Mouse (Mus musculus) intestine, embryonic 15.5 days (tissue): ENCODE measurements around the gene Lmna. TPM values are rescaled to one million over a fixed set of nuclear protein-coding genes. Genes with fewer than 3 reads are reported as not detected.

Source experiments
- ATAC-seq: fragments of 200-750 bp; cut with Nextera tagmentation; 2 replicates; pipeline ENCODE4 v1.8.0; 2017; ENCODE audit warnings: moderate TSS enrichment, moderate library complexity
- H3K27ac ChIP-seq: fragments of 300-500 bp; sonication (generic); 2 replicates; pipeline ENCODE4 v1.5.1; 2015; ENCODE audit warnings: mild to moderate bottlenecking, inconsistent platforms
- H3K27me3 ChIP-seq: fragments of 300-500 bp; sonication (generic); replicated peaks from 2 replicates; pipeline ENCODE4 v1.6.1; 2015; ENCODE audit warnings: inconsistent platforms
- H3K36me3 ChIP-seq: fragments of 300-500 bp; sonication (generic); 2 replicates; pipeline ENCODE4 v1.6.1; 2015; ENCODE audit warnings: inconsistent platforms
- H3K4me1 ChIP-seq: fragments of 300-500 bp; sonication (generic); replicated peaks from 2 replicates; pipeline ENCODE4 v1.6.1; 2015; ENCODE audit warnings: inconsistent platforms
- H3K4me2 ChIP-seq: fragments of 300-500 bp; sonication (generic); replicated peaks from 2 replicates; pipeline ENCODE4 v1.6.1; 2015; ENCODE audit warnings: mild to moderate bottlenecking, inconsistent platforms
- H3K4me3 ChIP-seq: fragments of 300-500 bp; sonication (generic); replicated peaks from 2 replicates; pipeline ENCODE4 v1.5.1; 2015; ENCODE audit warnings: inconsistent platforms
- H3K9ac ChIP-seq: fragments of 300-500 bp; sonication (generic); 2 replicates; pipeline ENCODE4 v1.6.1; 2015; ENCODE audit warnings: inconsistent platforms
- H3K9me3 ChIP-seq: fragments of 300-500 bp; sonication (generic); 2 replicates; pipeline ENCODE4 v1.6.1; 2016; ENCODE audit warnings: inconsistent platforms
- WGBS: fragments of 180-500 bp; shearing (Covaris S2); methylation state at CpG from one replicate; pipeline ENCODE4 v1.1.7; 2015; 5-methylcytosine and 5-hydroxymethylcytosine counted together
- polyA plus RNA-seq: library from polyadenylated mRNA; unstranded; fragments of >200 nt; fragmentation: Nextera tagmentation; extraction: Ambion mirVana; gene quantifications from 2 replicates; pipeline ENCODE4 v1.2.1, GENCODE M21; 2015

Gene Lmna
- polyA plus RNA-seq, 1 experiment from 2014 or later: 120 TPM

DNA sequence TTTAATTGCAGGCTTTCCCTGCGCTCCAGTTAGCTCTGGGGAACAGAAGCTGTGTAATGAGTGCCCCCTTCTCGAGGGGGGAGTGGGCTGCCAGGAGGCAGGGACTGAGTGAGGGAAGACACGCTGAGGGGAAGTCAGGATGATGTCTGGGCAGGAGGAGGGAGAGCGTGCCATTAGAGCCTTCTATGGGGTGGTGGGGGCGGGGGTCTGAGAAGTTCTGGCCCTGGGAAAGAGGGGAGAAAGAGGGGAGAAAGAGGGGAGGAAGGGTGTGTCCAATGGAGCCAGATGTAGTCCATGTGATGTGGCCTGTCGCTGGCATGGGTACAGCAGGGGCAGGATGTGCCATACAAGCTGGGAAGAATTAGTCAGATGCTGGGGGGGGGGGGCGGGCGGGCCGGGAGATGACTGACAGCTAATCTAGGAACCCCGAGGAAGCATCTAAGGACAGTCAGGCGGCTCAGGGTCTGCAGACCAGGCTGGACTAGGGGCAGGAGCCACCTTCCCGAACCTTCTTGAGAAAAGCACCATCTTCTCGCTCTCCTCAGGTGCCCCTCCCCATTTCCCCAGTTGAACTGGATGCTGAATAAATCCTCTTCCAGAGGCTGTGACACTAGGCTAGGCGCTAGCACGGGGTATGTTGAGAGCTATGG, 3.3 kb upstream of the Lmna start:
- Histone ChIP-seq H3K4me1 (peaks cover 58% of the 10 kb centered on the region), H3K27ac (peak overlapping the region; percentile 51), H3K36me3 (no peaks in the 10 kb centered on the region), H3K4me2 (peak overlapping the region; percentile 31; the same call in 1 of the 2 replicates), H3K27me3 (no peaks in the 10 kb centered on the region), H3K9ac (no peak overlapping the region; the same call in 1 of the 2 replicates), H3K9me3 (no peaks in the 10 kb centered on the region), H3K4me3 (no peak overlapping the region)
- 36% methylated on average over 12 of the region's 15 CpGs for WGBS
- no peak for ATAC-seq

DNA sequence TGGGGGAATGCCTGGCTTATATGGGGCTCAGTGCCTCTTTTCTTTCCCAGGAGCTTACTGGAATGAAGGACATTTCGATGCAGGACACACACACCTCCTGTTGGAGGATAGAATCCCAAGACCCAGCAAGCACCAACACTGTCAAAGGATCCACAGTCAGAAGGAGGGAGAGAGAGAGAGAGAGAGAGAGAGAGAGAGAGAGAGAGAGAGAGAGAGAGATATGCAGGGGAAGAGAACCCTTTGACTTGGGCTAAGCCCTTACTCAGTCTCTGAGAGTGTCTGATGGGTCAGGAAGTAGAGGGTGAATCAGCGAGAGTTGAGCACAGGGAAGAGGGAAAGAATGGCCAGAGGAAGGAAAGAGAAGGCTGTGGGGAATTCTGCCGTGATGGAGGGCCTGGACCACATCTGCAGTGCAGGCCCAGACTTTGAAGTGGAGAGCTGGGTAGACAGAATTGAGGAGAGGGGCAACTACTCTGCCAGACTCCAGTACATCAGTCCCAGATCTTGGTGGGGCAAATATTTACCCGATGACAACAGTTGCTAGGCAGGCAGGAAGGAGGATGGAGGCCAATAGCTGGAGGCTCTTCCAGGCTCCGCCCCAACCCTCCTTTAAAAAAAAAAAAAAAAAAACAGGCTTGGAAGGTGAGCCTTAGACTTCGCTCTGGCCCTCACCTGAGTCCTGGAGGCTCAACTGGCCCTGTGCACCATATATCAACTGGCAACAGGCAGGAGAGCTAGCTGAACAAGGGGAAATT, 2.6 kb upstream of the Lmna start:
- Histone ChIP-seq H3K4me3 (no peak overlapping the region), H3K27me3 (no peaks in the 10 kb centered on the region), H3K9me3 (no peaks in the 10 kb centered on the region), H3K4me2 (peak overlapping the region; percentile 31; the same call in 1 of the 2 replicates), H3K27ac (peak overlapping the region; percentile 51), H3K36me3 (no peaks in the 10 kb centered on the region), H3K9ac (no peak overlapping the region; the same call in 1 of the 2 replicates), H3K4me1 (peaks cover 58% of the 10 kb centered on the region)
- 41% methylated on average over 6 of the region's 6 CpGs for WGBS
- peak; percentile 10; the same call in 1 of the 2 replicates for ATAC-seq

DNA sequence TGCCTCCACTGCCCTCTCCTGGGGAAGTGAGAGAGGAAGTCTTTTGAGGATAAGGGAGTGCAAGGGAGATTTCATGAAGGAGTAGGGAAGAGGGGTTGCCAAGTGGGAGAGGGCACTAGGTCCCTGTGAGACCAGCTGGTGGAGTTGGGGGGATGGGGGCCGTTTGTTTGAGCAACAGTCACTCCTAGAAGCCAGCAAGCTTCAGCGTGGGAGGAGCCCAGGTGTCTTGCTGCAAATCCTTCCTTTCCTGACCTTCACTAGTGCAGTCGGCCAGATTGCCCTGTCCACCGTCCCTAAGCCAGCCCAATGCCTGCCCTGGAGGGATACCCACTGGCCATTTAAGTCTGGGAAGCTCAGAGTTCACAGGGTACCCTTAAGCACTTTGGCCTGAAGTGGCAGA, 1.8 kb upstream of the Lmna start:
- Histone ChIP-seq H3K4me1 (peaks cover 58% of the 10 kb centered on the region), H3K4me3 (no peak overlapping the region), H3K9ac (no peak overlapping the region), H3K4me2 (no peak overlapping the region), H3K27me3 (0 out of 2 replicates have a peak, but pooled peaks cover 2% of the 10 kb centered on the region), H3K36me3 (no peaks in the 10 kb centered on the region), H3K27ac (peak overlapping the region; percentile 51; the same call in 1 of the 2 replicates), H3K9me3 (no peaks in the 10 kb centered on the region)
- WGBS: 40% methylated on average over 4 of the region's 4 CpGs
- no peak for ATAC-seq

DNA sequence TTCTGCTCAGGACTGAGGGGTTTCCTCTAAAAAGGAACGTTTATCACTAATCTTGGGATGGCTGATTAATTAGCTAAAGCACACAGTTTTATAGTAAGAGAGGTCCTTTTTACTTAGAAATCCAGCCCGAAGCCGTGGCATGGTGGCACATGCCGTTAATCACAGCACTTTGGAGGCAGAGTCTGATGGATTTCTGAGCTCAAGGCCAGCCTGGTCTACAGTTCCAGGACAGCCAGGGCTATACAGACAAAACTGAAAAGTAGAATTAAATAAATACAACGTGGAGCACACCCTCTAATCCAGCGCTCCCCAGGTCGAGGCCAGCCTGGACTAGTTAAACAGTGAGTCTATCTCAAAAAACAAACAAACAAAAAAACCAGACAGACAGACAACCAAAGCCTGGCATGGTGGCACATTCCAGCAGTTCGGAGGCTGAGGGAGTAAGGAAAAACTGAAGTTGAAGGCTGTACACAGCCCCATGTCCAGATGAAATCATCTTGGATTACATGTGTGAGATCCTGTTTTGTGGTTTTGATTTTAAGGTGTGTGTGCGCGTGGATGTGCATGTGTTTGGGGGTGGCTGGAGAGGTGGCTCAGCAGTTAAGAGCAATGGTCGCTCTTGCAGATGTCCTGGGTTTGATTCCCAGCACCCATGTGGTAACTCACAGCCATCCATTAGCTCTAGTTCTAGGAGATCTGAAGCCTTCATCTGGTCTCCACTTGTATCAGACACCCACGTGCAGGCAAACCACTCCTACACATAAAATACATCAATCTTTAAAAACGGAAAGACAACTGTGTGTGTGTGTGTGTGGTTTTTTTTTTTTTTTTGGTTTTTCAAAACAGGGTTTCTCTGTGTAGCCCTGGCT, 899 bp upstream of the Lmna start:
- Histone ChIP-seq H3K27me3 (0 out of 2 replicates have a peak, but pooled peaks cover 2% of the 10 kb centered on the region), H3K4me3 (peak overlapping the region; percentile 38), H3K4me1 (peaks cover 56% of the 10 kb centered on the region), H3K36me3 (no peaks in the 10 kb centered on the region), H3K9ac (peak overlapping the region; percentile 48; the same call in 1 of the 2 replicates), H3K9me3 (no peaks in the 10 kb centered on the region), H3K4me2 (peak overlapping the region; percentile 74), H3K27ac (peak overlapping the region; percentile 90)
- ATAC-seq: no peak
- WGBS: 46% methylated on average over 13 of the region's 13 CpGs

DNA sequence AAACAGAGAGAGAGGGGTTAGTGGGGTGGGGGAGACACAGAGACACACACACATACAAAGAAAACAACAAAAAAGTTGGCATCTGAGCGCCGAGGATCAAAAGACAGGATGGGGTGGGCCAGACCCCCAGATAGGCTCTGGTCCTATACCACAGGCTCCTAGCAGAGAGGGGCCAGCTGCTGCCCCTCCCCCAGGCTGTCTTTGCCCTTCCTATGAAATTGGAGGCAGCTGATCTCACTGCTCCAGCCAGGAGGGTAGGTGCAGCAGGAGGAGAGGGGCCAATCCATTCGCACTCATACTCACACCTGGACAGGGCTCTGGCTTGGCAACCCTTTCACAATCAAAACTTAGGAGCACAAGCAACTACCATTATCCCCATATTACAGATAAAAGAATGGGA, 506 bp downstream of the Lmna start:
- H3K4me3 ChIP-seq: peak overlapping the region; percentile 38
- H3K9ac ChIP-seq: peak overlapping the region; percentile 33; the same call in 1 of the 2 replicates
- no peaks in the 10 kb centered on the region for H3K9me3 ChIP-seq
- H3K4me2 ChIP-seq: peak overlapping the region; percentile 74
- H3K27me3 ChIP-seq: 0 out of 2 replicates have a peak, but pooled peaks cover 2% of the 10 kb centered on the region
- no peaks in the 10 kb centered on the region for H3K36me3 ChIP-seq
- ATAC-seq: no peak
- peak overlapping the region; percentile 90 for H3K27ac ChIP-seq
- peaks cover 47% of the 10 kb centered on the region for H3K4me1 ChIP-seq
- WGBS: 64% methylated on average over 3 of the region's 3 CpGs

DNA sequence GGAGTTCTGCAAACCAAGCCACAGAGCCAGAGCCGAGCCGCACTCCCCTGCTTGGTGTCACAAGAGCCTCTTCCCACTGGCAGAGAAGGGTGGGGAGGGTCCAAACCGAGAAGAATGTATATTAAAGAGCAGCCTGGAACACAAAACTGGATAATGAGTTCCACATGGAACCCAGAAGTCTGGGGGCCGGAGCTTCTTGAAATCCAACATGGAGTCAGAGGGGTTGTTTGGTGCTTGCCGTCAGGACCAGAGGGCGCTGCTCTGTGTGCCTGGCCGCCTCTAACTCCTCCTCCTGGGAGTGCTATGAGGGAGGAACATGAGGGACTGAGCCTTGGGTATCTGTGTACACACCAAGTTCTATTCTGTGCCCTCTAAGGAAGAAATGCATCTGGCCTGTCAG, 4.0 kb downstream of the Lmna start:
- Histone ChIP-seq H3K27ac (no peak overlapping the region), H3K9me3 (no peaks in the 10 kb centered on the region), H3K36me3 (no peaks in the 10 kb centered on the region), H3K9ac (no peak overlapping the region), H3K4me3 (no peak overlapping the region), H3K4me2 (no peak overlapping the region), H3K4me1 (peaks cover 39% of the 10 kb centered on the region), H3K27me3 (0 out of 2 replicates have a peak, but pooled peaks cover 2% of the 10 kb centered on the region)
- ATAC-seq: no peak
- 57% methylated on average over 7 of the region's 7 CpGs for WGBS

DNA sequence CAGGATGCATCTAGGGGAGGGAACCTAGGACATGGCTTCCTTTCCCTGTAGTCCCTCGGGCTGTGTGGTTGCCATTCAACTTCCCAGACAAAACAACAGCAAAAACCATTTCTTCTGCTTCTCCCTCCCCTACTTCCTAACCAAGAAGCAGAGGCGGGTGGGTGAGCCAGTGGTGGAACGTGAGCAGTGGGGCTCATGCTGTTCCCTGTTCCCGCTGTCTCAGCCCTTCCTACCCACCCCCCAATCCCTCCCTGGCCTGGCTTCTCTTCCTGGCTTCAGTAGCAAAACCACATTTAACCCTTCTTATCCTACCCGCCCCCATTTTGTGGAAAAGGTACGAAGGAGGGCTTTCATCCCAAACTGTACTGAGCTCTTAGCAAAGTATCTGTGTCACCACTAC, 4.7 kb downstream of the Lmna start:
- H3K27ac ChIP-seq: no peak overlapping the region
- peaks cover 39% of the 10 kb centered on the region for H3K4me1 ChIP-seq
- WGBS: 76% methylated on average over 6 of the region's 6 CpGs
- H3K4me3 ChIP-seq: no peak overlapping the region
- 0 out of 2 replicates have a peak, but pooled peaks cover 2% of the 10 kb centered on the region for H3K27me3 ChIP-seq
- H3K9me3 ChIP-seq: no peaks in the 10 kb centered on the region
- no peak for ATAC-seq
- no peaks in the 10 kb centered on the region for H3K36me3 ChIP-seq
- no peak overlapping the region for H3K9ac ChIP-seq
- no peak overlapping the region for H3K4me2 ChIP-seq

DNA sequence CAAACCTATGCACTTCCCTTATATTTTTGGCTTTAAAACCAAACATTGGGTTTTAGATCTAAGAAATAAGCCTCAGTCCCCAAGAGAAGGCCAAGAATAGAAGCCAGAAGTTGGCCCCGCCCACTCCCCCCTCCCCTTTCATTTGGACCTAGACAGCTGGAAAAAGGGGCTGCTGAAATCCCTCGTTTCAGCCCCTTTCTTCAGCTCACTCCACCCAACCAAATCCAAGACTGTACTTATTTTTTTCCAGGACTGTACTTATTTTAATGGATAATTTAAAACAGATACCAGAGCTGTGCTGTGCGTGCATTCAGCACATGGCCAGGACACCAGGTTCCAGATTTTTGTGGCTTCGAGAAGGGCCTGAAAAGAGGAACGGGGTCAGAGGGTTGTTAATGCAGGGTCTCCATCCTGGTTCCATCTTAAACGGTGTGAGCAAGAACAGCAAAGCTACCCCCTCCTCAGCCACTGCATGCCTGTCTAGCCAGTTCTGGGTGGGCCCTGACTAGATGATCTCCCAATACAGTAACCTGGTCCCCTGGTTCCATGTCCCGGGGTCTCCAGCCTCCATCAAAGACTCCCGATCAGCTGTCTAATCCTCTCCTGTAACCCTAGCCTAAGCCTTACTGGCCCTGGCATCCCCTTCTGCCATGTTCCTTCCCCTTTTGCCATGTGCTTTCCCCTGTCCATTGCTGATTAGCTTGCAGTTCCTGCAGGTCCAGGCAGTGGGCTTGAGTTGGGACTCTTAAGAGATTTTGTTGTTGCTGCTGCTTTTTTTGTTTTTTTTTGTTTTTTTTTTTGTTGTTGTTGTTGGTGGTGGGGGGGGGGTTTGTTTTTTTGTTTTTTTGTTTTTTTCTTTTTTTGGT, 5.6 kb downstream of the Lmna start:
- 0 out of 2 replicates have a peak, but pooled peaks cover 2% of the 10 kb centered on the region for H3K27me3 ChIP-seq
- no peaks in the 10 kb centered on the region for H3K36me3 ChIP-seq
- no peak overlapping the region for H3K9ac ChIP-seq
- H3K4me1 ChIP-seq: peaks cover 32% of the 10 kb centered on the region
- WGBS: 47% methylated on average over 8 of the region's 8 CpGs
- no peak for ATAC-seq
- H3K9me3 ChIP-seq: no peaks in the 10 kb centered on the region
- H3K4me3 ChIP-seq: no peak overlapping the region
- H3K4me2 ChIP-seq: peak overlapping the region; percentile 100
- peak overlapping the region; percentile 66 for H3K27ac ChIP-seq

DNA sequence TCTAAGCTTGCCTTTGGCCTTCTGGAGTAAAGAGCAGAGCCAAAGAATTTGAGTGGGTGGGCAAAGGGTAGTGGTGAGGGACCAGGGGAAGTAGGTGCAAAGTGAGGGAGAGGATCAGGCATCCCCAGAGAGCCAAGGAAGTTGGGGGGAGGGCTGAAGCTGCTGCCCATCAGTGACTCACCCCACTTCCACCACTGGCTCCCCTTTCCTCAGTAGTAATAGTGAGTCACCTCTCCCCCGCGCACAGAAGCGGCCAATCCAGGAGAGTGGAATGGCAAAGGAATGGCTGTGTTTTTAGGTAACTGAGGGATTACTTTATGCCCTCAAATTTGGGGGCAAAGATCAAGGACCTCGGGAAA, 6.3 kb downstream of the Lmna start:
- no peaks in the 10 kb centered on the region for H3K9me3 ChIP-seq
- ATAC-seq: peak; percentile 32
- H3K4me2 ChIP-seq: peak overlapping the region; percentile 100
- 0 out of 2 replicates have a peak, but pooled peaks cover 2% of the 10 kb centered on the region for H3K27me3 ChIP-seq
- peak overlapping the region; percentile 80 for H3K4me3 ChIP-seq
- 28% methylated on average over 4 of the region's 4 CpGs for WGBS
- no peaks in the 10 kb centered on the region for H3K36me3 ChIP-seq
- no peak overlapping the region for H3K9ac ChIP-seq
- peak overlapping the region; percentile 66 for H3K27ac ChIP-seq
- peaks cover 32% of the 10 kb centered on the region for H3K4me1 ChIP-seq

DNA sequence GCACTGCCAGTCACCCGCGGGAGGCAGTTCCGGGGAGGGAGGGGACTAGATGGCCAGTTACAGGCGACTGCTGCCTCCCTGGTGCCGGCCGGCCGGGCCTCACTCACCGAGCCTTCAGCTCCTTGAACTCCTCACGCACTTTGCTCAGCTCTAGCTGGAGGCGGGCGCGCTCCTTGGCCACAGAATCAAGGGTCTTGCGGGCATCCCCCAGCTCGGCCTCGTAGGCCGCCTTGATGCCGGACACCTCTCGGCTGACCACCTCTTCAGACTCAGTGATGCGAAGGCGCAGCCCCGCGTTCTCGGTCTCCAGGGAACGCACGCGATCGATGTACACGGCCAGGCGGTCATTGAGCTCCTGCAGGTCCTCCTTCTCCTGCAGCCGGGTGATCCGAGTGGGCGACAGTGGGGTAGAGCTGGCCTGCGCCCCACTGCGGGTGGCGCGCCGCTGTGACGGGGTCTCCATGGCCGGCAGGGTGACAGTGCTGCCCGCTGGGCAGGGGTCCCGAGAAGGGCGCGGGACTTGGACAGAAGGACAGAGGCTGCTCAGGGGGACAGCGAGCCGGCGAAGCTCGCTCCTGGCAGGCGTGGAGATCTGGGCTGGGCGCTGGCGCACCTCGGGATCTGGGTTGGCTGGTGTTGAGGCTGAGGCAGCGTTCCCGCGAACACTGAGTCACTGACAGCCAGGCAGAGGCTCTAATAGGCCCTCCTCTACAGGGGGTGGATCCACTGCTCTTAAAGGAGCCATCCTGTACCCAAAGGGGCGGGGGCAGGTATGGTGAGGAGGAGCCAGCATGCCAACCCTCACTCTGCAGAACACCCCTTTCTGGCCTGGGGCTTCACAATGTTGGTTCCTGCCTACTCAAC, 6.9 kb downstream of the Lmna start:
- Histone ChIP-seq H3K4me1 (peaks cover 32% of the 10 kb centered on the region), H3K4me2 (peak overlapping the region; percentile 100), H3K27ac (peak overlapping the region; percentile 87), H3K4me3 (peak overlapping the region; percentile 80), H3K36me3 (no peaks in the 10 kb centered on the region), H3K9ac (peak overlapping the region; percentile 88), H3K27me3 (0 out of 2 replicates have a peak, but pooled peaks cover 2% of the 10 kb centered on the region), H3K9me3 (no peaks in the 10 kb centered on the region)
- WGBS: under 1% methylated on average over 55 of the region's 55 CpGs
- ATAC-seq: peak; percentile 93
